Mouse (Mus musculus): ENCODE data around the gene Ywhaq. TPM values are rescaled to one million over a fixed set of nuclear protein-coding genes. Genes with fewer than 3 reads are reported as not detected.
A peak's percentile ranks its signal among the peaks of the same experiment; 100 is the strongest.

The Ywhaq gene
- polyA plus RNA-seq, 1 experiment from 2014 or later = 1,230 TPM

DNA sequence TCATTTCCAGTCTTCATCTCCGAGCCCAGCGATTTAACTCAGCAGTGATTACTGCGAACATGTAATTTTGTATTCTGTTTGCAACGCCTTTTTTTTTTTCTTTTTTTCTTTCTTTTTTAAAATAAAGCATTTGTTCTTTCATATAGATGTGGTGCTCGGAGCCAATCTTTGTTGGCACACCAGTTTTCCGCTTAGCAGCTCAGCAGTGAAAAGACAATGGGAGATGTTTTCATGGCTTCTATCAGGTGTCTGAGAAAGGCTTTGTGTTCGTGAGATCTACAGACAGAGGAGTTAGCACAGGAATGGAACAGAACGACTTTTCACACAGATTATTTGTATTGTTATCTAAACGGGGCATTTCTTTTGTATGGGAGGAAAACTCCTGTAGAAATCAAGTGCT is 22.0 kb upstream of the Ywhaq start:
- Histone ChIP-seq H3K27ac (peak overlapping the region; percentile 43; the same call in 1 of the 2 replicates), H3K4me3 (replicated peaks; ENCODE audit: low read length) (no peak overlapping the region), H3K4me1 (replicated peaks; ENCODE audit: control insufficient read depth, insufficient read depth, low read length) (no peaks in the 10 kb centered on the region; the same call in 1 of the 2 replicates), H3K4me2 (replicated peaks) (no peak overlapping the region), H3K27me3 (ENCODE audit: control insufficient read depth, insufficient read depth, low read length) (no peaks in the 10 kb centered on the region), H3K36me3 (replicated peaks; ENCODE audit: control insufficient read depth, insufficient read depth) (no peaks in the 10 kb centered on the region), H3K9ac (no peak overlapping the region), H3K9me3 (ENCODE audit: control insufficient read depth, low read length) (no peaks in the 10 kb centered on the region)
- WGBS = 41% methylated on average over 9 of the region's 9 CpGs
- no peak for ATAC-seq (ENCODE audit: low FRiP score)
- no peak for DNase-seq (ENCODE audit: low spot score)

DNA sequence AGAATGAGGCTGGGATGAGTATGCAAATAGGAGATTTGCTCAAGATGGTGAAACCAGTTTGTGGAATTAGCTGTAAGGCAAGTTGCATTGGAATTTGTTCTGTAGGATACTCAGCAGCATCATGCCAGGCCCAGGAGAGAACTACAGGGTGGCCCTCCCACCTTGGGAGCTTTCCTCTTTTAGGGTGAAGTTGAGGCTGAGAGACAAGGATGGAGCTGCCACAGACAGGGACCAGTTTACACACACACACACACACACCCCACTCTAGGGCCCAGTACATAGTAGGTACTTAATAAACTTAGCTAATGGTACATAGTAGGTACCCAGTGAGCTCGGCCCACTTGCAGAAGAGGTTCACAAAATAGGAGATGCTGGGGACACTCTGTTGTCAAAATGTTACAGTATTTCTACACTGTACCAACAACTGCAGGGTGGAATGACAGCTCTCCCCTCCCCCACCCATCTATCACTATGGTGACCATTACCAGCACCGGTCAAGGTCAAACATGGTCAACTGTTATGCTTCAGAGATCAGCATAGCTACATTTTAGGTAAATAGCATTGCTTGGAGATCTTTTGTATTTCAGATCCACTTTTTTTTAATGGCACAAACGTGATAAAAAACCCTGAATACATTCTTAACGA is 21.4 kb upstream of the Ywhaq start:
- no peaks in the 10 kb centered on the region for H3K9me3 ChIP-seq (ENCODE audit: control insufficient read depth, low read length)
- ATAC-seq (ENCODE audit: low FRiP score) (peak; percentile 24; the same call in 1 of the 2 replicates), DNase-seq (ENCODE audit: low spot score) (no peak)
- no peaks in the 10 kb centered on the region for H3K27me3 ChIP-seq (ENCODE audit: control insufficient read depth, insufficient read depth, low read length)
- no peaks in the 10 kb centered on the region; the same call in 1 of the 2 replicates for H3K4me1 ChIP-seq (replicated peaks; ENCODE audit: control insufficient read depth, insufficient read depth, low read length)
- H3K36me3 ChIP-seq (replicated peaks; ENCODE audit: control insufficient read depth, insufficient read depth) = no peaks in the 10 kb centered on the region
- 0 out of 2 replicates have a peak overlapping the region, but pooled peaks have one; percentile 43 for H3K27ac ChIP-seq
- no peak overlapping the region for H3K4me3 ChIP-seq (replicated peaks; ENCODE audit: low read length)
- no peak overlapping the region for H3K4me2 ChIP-seq (replicated peaks)
- WGBS = 57% methylated on average over 4 of the region's 4 CpGs
- no peak overlapping the region for H3K9ac ChIP-seq

GRCm38 (mm10) chr12:21438294-21438693 is 20.9 kb upstream of the Ywhaq start:
- Histone ChIP-seq H3K4me3 (replicated peaks; ENCODE audit: low read length) (no peak overlapping the region), H3K36me3 (replicated peaks; ENCODE audit: control insufficient read depth, insufficient read depth) (no peaks in the 10 kb centered on the region), H3K4me2 (replicated peaks) (no peak overlapping the region), H3K4me1 (replicated peaks; ENCODE audit: control insufficient read depth, insufficient read depth, low read length) (no peaks in the 10 kb centered on the region; the same call in 1 of the 2 replicates), H3K27me3 (ENCODE audit: control insufficient read depth, insufficient read depth, low read length) (no peaks in the 10 kb centered on the region), H3K9me3 (ENCODE audit: control insufficient read depth, low read length) (no peaks in the 10 kb centered on the region), H3K27ac (no peak overlapping the region), H3K9ac (no peak overlapping the region)
- DNase-seq (ENCODE audit: low spot score) (no peak), ATAC-seq (ENCODE audit: low FRiP score) (no peak)
- WGBS = 84% methylated on average over 3 of the region's 3 CpGs

- Histone ChIP-seq H3K9me3 (ENCODE audit: control insufficient read depth, low read length) (no peaks in the 10 kb centered on the region), H3K4me2 (replicated peaks) (no peak overlapping the region), H3K4me3 (replicated peaks; ENCODE audit: low read length) (no peak overlapping the region), H3K4me1 (replicated peaks; ENCODE audit: control insufficient read depth, insufficient read depth, low read length) (no peaks in the 10 kb centered on the region), H3K36me3 (replicated peaks; ENCODE audit: control insufficient read depth, insufficient read depth) (no peaks in the 10 kb centered on the region), H3K27ac (no peak overlapping the region), H3K27me3 (ENCODE audit: control insufficient read depth, insufficient read depth, low read length) (no peaks in the 10 kb centered on the region), H3K9ac (no peak overlapping the region)
- DNase-seq (ENCODE audit: low spot score) (no peak), ATAC-seq (ENCODE audit: low FRiP score) (no peak)
- 62% methylated on average over 8 of the region's 8 CpGs for WGBS
These were observed 14.5 kb upstream of the Ywhaq start for GRCm38 (mm10) chr12:21431950-21432349.

GRCm38 (mm10) chr12:21431039-21431438 is 13.6 kb upstream of the Ywhaq start:
- Histone ChIP-seq H3K4me2 (replicated peaks) (no peak overlapping the region), H3K4me1 (replicated peaks; ENCODE audit: control insufficient read depth, insufficient read depth, low read length) (peaks cover 5% of the 10 kb centered on the region), H3K9ac (no peak overlapping the region), H3K4me3 (replicated peaks; ENCODE audit: low read length) (no peak overlapping the region), H3K9me3 (ENCODE audit: control insufficient read depth, low read length) (no peaks in the 10 kb centered on the region), H3K27ac (no peak overlapping the region), H3K27me3 (ENCODE audit: control insufficient read depth, insufficient read depth, low read length) (no peaks in the 10 kb centered on the region), H3K36me3 (replicated peaks; ENCODE audit: control insufficient read depth, insufficient read depth) (no peaks in the 10 kb centered on the region)
- DNase-seq (ENCODE audit: low spot score) (no peak), ATAC-seq (ENCODE audit: low FRiP score) (no peak)
- WGBS = 72% methylated on average over 2 of the region's 2 CpGs

DNA sequence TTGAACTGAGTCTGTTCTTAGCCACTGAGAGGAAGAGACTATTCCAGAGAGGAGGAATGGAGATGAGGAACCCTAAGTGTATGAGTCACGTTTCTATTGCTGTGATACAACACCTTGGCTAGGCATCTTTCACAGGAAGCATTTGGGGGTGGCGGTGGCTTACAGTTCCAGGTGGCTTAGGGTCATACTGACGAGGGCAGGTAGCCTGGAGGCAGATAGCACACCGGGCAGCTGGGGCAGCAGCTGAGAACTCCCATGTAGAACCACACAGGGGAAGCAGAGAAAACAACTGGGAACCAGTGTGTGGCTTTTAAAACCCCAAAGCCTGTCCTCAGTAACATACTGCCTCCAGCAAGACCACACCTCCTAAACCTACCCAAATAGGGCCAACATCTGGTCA is 12.7 kb upstream of the Ywhaq start:
- Histone ChIP-seq H3K4me1 (replicated peaks; ENCODE audit: control insufficient read depth, insufficient read depth, low read length) (peaks cover 9% of the 10 kb centered on the region), H3K4me2 (replicated peaks) (no peak overlapping the region), H3K4me3 (replicated peaks; ENCODE audit: low read length) (no peak overlapping the region), H3K27me3 (ENCODE audit: control insufficient read depth, insufficient read depth, low read length) (no peaks in the 10 kb centered on the region), H3K9ac (no peak overlapping the region), H3K9me3 (ENCODE audit: control insufficient read depth, low read length) (no peaks in the 10 kb centered on the region), H3K36me3 (replicated peaks; ENCODE audit: control insufficient read depth, insufficient read depth) (no peaks in the 10 kb centered on the region), H3K27ac (no peak overlapping the region)
- WGBS = 76% methylated on average over 4 of the region's 4 CpGs
- ATAC-seq (ENCODE audit: low FRiP score) (no peak), DNase-seq (ENCODE audit: low spot score) (no peak)

DNA sequence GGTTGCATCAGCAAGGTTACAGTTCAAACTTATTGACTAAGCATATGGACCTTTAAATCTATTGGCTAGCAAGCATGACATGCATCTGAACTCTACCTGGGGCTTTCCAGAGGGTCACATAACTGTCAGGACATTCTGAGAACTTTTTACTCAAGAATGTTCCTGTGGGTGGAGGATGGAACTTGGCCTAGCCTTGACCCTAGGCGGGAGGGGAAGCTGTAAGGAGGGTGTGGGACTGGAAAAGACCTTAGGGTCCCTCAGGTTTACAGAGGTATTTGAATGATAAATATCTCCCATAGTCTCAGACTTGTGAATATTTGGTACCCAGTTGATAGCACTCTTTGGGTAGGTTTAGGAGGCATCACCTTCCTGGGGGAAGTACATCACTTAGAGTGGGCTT is 11.6 kb upstream of the Ywhaq start:
- DNase-seq (ENCODE audit: low spot score) (no peak), ATAC-seq (ENCODE audit: low FRiP score) (no peak)
- 89% methylated on average over 1 of the region's 1 CpGs for WGBS
- no peaks in the 10 kb centered on the region for H3K9me3 ChIP-seq (ENCODE audit: control insufficient read depth, low read length)
- no peak overlapping the region for H3K27ac ChIP-seq
- no peaks in the 10 kb centered on the region for H3K36me3 ChIP-seq (replicated peaks; ENCODE audit: control insufficient read depth, insufficient read depth)
- peaks cover 9% of the 10 kb centered on the region for H3K4me1 ChIP-seq (replicated peaks; ENCODE audit: control insufficient read depth, insufficient read depth, low read length)
- H3K4me3 ChIP-seq (replicated peaks; ENCODE audit: low read length) = no peak overlapping the region
- H3K4me2 ChIP-seq (replicated peaks) = no peak overlapping the region
- H3K9ac ChIP-seq = no peak overlapping the region
- no peaks in the 10 kb centered on the region for H3K27me3 ChIP-seq (ENCODE audit: control insufficient read depth, insufficient read depth, low read length)

- peaks cover 9% of the 10 kb centered on the region for H3K4me1 ChIP-seq (replicated peaks; ENCODE audit: control insufficient read depth, insufficient read depth, low read length)
- peak; percentile 70 for ATAC-seq (ENCODE audit: low FRiP score)
- no peak overlapping the region for H3K9ac ChIP-seq
- no peaks in the 10 kb centered on the region for H3K36me3 ChIP-seq (replicated peaks; ENCODE audit: control insufficient read depth, insufficient read depth)
- 6% methylated on average over 16 of the region's 16 CpGs for WGBS
- H3K4me3 ChIP-seq (replicated peaks; ENCODE audit: low read length) = peak overlapping the region; percentile 8; the same call in 1 of the 2 replicates
- H3K27ac ChIP-seq = no peak overlapping the region
- H3K4me2 ChIP-seq (replicated peaks) = peak overlapping the region; percentile 44
- peak; percentile 63 for DNase-seq (ENCODE audit: low spot score)
- H3K27me3 ChIP-seq (ENCODE audit: control insufficient read depth, insufficient read depth, low read length) = no peaks in the 10 kb centered on the region
- no peaks in the 10 kb centered on the region for H3K9me3 ChIP-seq (ENCODE audit: control insufficient read depth, low read length)
These were observed 8.9 kb upstream of the Ywhaq start for GRCm38 (mm10) chr12:21426065-21426940.

DNA sequence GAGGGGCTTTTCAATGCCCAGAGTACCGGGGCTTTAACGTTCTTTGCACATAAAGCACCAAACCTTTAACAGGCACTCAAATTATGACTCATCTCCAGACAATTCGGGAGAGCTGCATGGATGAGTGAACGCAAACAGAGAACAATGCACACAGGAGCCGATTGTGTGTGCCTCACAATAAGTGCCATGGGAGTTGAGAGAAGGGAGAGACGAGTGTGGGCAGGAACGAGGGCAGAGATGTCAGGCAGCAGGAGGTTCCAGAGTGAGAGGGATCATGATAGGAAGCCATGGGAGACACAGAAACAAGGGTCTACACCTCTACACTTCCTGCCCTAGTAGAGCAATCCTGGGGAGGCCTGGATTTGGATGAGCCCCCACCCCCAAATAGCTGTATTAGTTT is 7.2 kb upstream of the Ywhaq start:
- no peak overlapping the region for H3K27ac ChIP-seq
- 7% methylated on average over 7 of the region's 7 CpGs for WGBS
- H3K36me3 ChIP-seq (replicated peaks; ENCODE audit: control insufficient read depth, insufficient read depth) = no peaks in the 10 kb centered on the region
- H3K4me1 ChIP-seq (replicated peaks; ENCODE audit: control insufficient read depth, insufficient read depth, low read length) = peaks cover 9% of the 10 kb centered on the region
- ATAC-seq (ENCODE audit: low FRiP score) (no peak), DNase-seq (ENCODE audit: low spot score) (no peak)
- no peak overlapping the region for H3K4me2 ChIP-seq (replicated peaks)
- no peak overlapping the region for H3K9ac ChIP-seq
- H3K27me3 ChIP-seq (ENCODE audit: control insufficient read depth, insufficient read depth, low read length) = no peaks in the 10 kb centered on the region
- H3K4me3 ChIP-seq (replicated peaks; ENCODE audit: low read length) = no peak overlapping the region
- H3K9me3 ChIP-seq (ENCODE audit: control insufficient read depth, low read length) = no peaks in the 10 kb centered on the region
